Mouse (Mus musculus) kidney, adult 2 months (tissue): Measurements from ENCODE around the gene Aldh8a1.

Experiments
- CTCF ChIP-seq: fragments of 200-500 bp; conservative IDR thresholded peaks from 2 replicates; pipeline ENCODE4 v1.5.1; 2011; ENCODE audit warnings: low read depth, mild to moderate bottlenecking, control low read depth, low read length, moderate library complexity, mixed read lengths; ENCODE audit not compliant: insufficient read depth, insufficient read length
- POLR2A ChIP-seq: fragments of 200-500 bp; IDR thresholded peaks from one replicate; pipeline ENCODE4 v1.6.1; 2011; ENCODE audit warnings: low read depth, low read length, control low read depth

DNA sequence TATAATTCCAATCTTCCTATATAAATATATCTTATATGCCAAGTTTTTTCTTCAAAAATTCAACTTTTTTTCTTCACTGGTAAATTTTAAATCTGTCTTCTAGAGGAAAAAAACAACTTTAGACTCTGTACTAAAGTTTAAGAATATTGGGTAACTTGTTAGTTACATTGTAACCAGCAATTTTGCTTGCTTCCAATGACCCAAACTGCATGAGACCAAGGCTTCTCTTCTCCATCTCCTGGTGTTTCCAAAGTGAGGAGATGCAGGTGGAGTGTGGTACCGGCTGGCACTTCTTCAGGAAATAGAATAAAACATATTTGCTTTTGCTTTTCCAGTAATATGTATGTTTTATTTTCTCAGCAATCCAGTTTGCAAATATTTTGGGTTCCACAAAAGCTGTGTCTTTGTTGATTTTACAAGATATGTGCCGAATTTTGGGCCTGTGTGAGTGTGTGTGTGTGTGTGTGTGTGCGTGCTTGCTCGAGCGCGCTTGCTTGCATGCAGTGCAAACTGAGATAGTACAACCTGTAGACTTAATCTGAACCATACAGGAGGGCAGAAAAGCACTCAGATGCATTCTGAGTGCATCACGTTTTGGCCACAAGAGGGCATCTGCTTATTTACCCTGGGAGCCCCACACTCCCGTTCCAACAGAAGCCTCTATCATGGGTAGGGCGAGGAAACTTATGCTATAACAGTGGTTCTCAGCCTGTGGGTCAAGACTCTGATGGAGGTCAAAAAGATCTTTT lies 1.3 kb downstream of the Aldh8a1 start:
- TF ChIP-seq CTCF = peak; percentile 63
- no peak for TF ChIP-seq POLR2A
